Mouse (Mus musculus): ENCODE data around the gene Tll1.

GRCm38 (mm10) chr8:64073396-64073795, 132.7 kb downstream of the Tll1 start:
- TF ChIP-seq CTCF (conservative IDR thresholded peaks at IDR 0.05; ENCODE audit: low read length) = no peak
- TF ChIP-seq NANOG (IDR thresholded peaks at IDR 0.05; ENCODE audit: borderline replicate concordance, low read length) = no peak
- no peak for TF ChIP-seq POU5F1 (IDR thresholded peaks at IDR 0.05; ENCODE audit: borderline replicate concordance, low read length)

Data from E14TG2a.4 (cell line).